Mouse (Mus musculus) 3134 (cell line): ENCODE data around the gene Gosr1.
"Not testable (repeated sequence)": the region's sequence is repeated elsewhere in the genome, so short reads cannot be mapped to it uniquely, and the experiment has no call there.

ENCODE experiments used
- DNase-seq: peaks from one replicate; pipeline ENCODE4 v3.0.0-alpha.2; 2011; ENCODE audit warnings: low spot score; ENCODE audit not compliant: insufficient read length; ENCODE audit errors: extremely low read depth

Gosr1 gene

GRCm38 (mm10) chr11:76735753-76736324 lies 27.5 kb downstream of the Gosr1 start:
- DNase-seq: no peak

- no peak for DNase-seq
These were observed 28.8 kb downstream of the Gosr1 start for GRCm38 (mm10) chr11:76734560-76734959.

GRCm38 (mm10) chr11:76730650-76731049 lies 32.7 kb downstream of the Gosr1 start:
- no peak for DNase-seq

GRCm38 (mm10) chr11:76728093-76728492 lies 35.3 kb downstream of the Gosr1 start:
- DNase-seq: no peak

GRCm38 (mm10) chr11:76723911-76724310 lies 39.5 kb downstream of the Gosr1 start:
- DNase-seq: no peak

GRCm38 (mm10) chr11:76717000-76717399 lies 46.4 kb downstream of the Gosr1 start:
- no peak for DNase-seq

DNA sequence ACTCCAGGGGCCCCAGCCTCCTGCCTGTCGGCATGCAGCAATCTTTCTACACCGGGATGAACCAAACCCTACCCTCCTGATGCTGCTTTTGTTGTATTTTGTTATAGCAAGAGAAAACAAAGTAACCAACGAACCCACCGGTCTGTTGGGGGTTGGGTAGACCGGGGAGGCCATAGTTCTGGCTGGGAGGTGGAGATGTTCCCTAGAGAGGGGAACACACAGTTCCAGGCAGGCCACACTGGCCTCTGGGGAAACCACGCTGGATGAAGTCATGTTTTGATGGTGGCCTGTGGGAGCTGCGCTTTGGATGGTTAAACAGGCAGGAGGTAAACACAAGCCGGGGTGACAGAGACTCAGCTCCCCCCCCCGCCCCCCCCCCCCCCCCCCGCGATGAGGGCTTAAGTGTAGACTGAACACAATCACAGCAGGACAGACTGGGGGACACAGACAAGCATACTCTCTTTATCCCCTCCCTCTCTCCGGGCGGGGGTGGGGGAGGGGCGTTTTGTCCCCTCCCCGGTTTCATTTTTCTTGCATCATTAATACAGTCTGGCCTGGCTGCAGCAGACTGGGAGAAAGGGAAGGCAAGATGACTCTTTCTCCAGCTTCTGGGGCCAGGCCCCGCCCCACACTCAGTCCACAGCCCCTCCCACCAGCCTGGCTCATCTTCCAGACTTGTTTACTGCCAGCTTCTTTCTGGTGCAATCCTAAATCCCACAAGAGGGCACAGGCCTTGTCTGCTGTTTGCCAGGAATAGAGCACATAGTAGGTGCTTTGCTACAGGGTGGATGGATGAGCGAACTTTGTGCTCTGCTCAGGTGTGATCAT lies 53.5 kb downstream of the Gosr1 start:
- peak; percentile 70 for DNase-seq

- DNase-seq: no peak
These were observed 54.5 kb downstream of the Gosr1 start for GRCm38 (mm10) chr11:76708881-76709280.

- no peak for DNase-seq
These were observed 55.3 kb downstream of the Gosr1 start for GRCm38 (mm10) chr11:76708066-76708465.

GRCm38 (mm10) chr11:76707656-76708055 lies 55.7 kb downstream of the Gosr1 start:
- DNase-seq: no peak

DNA sequence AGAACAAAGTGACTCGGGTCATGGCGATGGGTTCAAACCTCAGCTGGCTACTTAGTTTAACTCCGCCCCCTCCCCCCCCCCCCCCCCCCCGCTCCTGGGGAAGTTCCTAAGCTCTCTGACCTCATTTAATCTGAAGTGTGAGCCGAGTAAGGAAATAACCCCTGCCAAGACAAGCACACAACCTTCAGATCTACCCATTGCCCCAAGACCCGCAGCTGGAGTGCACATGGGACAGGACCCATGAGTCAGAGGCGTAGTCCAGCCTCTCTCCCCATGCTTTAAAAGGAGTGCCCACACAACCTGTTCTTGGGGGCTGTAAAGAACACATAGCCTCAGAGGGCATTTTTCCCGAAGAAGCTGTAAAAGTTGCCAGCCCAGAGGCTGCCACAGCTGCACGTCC lies 63.8 kb downstream of the Gosr1 start:
- DNase-seq: no peak

GRCm38 (mm10) chr11:76695810-76696209 lies 67.6 kb downstream of the Gosr1 start:
- DNase-seq: no peak

- DNase-seq: no peak
These were observed 71.3 kb downstream of the Gosr1 start for GRCm38 (mm10) chr11:76692096-76692495.

DNA sequence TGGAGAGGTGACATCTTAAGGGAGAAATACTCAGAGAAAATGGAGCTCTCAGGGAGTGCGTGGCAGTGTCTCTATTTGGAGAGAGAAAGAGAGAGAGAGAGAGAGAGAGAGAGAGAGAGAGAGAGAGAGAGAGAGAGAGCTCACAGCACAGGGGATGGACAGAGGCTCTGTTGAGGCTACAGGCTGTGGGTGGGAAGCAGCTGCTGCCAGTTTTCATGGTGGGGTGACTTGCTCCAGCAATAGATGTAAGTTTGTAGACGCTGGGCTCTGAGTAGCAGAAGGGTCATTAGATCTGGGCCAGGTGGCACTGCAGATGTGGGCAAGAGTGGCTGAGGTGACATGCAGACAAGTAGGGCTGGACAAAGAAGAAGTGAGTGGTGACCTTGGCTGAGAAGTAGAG lies 77.8 kb downstream of the Gosr1 start:
- DNase-seq: no peak

GRCm38 (mm10) chr11:76679508-76679907 lies 83.9 kb downstream of the Gosr1 start, which contains the start of gene Trarg1:
Gene Trarg1, plus strand, starts transcription at chr11:76679808.
- DNase-seq: not testable (repeated sequence)
